Mouse (Mus musculus): ENCODE data around the gene Polm.
"Not testable (repeated sequence)": the region's sequence is repeated elsewhere in the genome, so short reads cannot be mapped to it uniquely, and the experiment has no call there.

The Polm gene

GRCm38 (mm10) chr11:5855902-5856301 lies 18.1 kb upstream of the Polm start:
- peak; percentile 98 for DNase-seq (ENCODE audit: low read depth, low spot score)

GRCm38 (mm10) chr11:5855481-5855880 lies 17.7 kb upstream of the Polm start:
- DNase-seq (ENCODE audit: low read depth, low spot score): peak; percentile 94

GRCm38 (mm10) chr11:5852314-5852713 lies 14.5 kb upstream of the Polm start:
- DNase-seq (ENCODE audit: low read depth, low spot score): peak; percentile 41

- DNase-seq (ENCODE audit: low read depth, low spot score): peak; percentile 54
Observed at GRCm38 (mm10) chr11:5851021-5851736, 13.4 kb upstream of the Polm start.

- DNase-seq (ENCODE audit: low read depth, low spot score): no peak
Observed at GRCm38 (mm10) chr11:5850452-5850851, 12.6 kb upstream of the Polm start.

GRCm38 (mm10) chr11:5849316-5849715 lies 11.5 kb upstream of the Polm start:
- DNase-seq (ENCODE audit: low read depth, low spot score): peak; percentile 89

GRCm38 (mm10) chr11:5848741-5849140 lies 10.9 kb upstream of the Polm start:
- peak; percentile 77 for DNase-seq (ENCODE audit: low read depth, low spot score)

- DNase-seq (ENCODE audit: low read depth, low spot score): peak; percentile 80
Observed at GRCm38 (mm10) chr11:5846639-5847345, 9.0 kb upstream of the Polm start.

GRCm38 (mm10) chr11:5843131-5843530 lies 5.3 kb upstream of the Polm start:
- DNase-seq (ENCODE audit: low read depth, low spot score): no peak

GRCm38 (mm10) chr11:5841751-5842150 lies 3.9 kb upstream of the Polm start:
- no peak for DNase-seq (ENCODE audit: low read depth, low spot score)

GRCm38 (mm10) chr11:5840346-5840745 lies 2.5 kb upstream of the Polm start:
- no peak for DNase-seq (ENCODE audit: low read depth, low spot score)

GRCm38 (mm10) chr11:5836126-5836525 lies 1.7 kb downstream of the Polm start:
- DNase-seq (ENCODE audit: low read depth, low spot score): peak; percentile 81

GRCm38 (mm10) chr11:5835057-5835456 lies 2.8 kb downstream of the Polm start:
- peak; percentile 98 for DNase-seq (ENCODE audit: low read depth, low spot score)

- DNase-seq (ENCODE audit: low read depth, low spot score): no peak
Observed at GRCm38 (mm10) chr11:5834506-5834905, 3.3 kb downstream of the Polm start.

GRCm38 (mm10) chr11:5829327-5829726 lies 8.5 kb downstream of the Polm start:
- no peak for DNase-seq (ENCODE audit: low read depth, low spot score)

GRCm38 (mm10) chr11:5828509-5829191 lies 9.2 kb downstream of the Polm start:
- no peak for DNase-seq (ENCODE audit: low read depth, low spot score)

- no peak for DNase-seq (ENCODE audit: low read depth, low spot score)
Observed at GRCm38 (mm10) chr11:5827931-5828330, 9.9 kb downstream of the Polm start.

GRCm38 (mm10) chr11:5825432-5825831 lies 12.4 kb downstream of the Polm start:
- peak; percentile 39 for DNase-seq (ENCODE audit: low read depth, low spot score)

GRCm38 (mm10) chr11:5819223-5819622 lies 18.6 kb downstream of the Polm start:
- no peak for DNase-seq (ENCODE audit: low read depth, low spot score)

- no peak for DNase-seq (ENCODE audit: low read depth, low spot score)
Observed at GRCm38 (mm10) chr11:5813381-5813780, 24.4 kb downstream of the Polm start.

- DNase-seq (ENCODE audit: low read depth, low spot score): not testable (repeated sequence)
Observed at GRCm38 (mm10) chr11:5809487-5809886, 28.3 kb downstream of the Polm start.

- DNase-seq (ENCODE audit: low read depth, low spot score): no peak
Observed at GRCm38 (mm10) chr11:5807956-5808355, 29.9 kb downstream of the Polm start.

GRCm38 (mm10) chr11:5805711-5806110 lies 32.1 kb downstream of the Polm start:
- no peak for DNase-seq (ENCODE audit: low read depth, low spot score)

Measured in 3T3-L1 (cell line).